Mouse (Mus musculus): Measurements from ENCODE around the gene Bmp7. TPM values are rescaled to one million over a fixed set of nuclear protein-coding genes. Genes with fewer than 3 reads are reported as not detected.

Gene Bmp7
- total RNA-seq (2021), result 10 to 100 TPM; 10.8 to 12.2 TPM

GRCm38 (mm10) chr2:172940003-172940798, at the start of gene Bmp7:
Gene Bmp7, minus strand, starts transcription at chr2:172940321.
- peak; percentile 43 to 51 for DNase-seq (ENCODE audit: low spot score in 2 of 2)
- intact Hi-C loops (cut with DNase I), result no loop called here

- intact Hi-C loops (cut with DNase I), result no loop called here
- DNase-seq (ENCODE audit: low spot score in 2 of 2), result peak in 1 of 2 experiments; percentile 35
Observed at GRCm38 (mm10) chr2:172982776-172983561, 42.8 kb upstream of the Bmp7 start.

- no peak for DNase-seq (ENCODE audit: low spot score in 2 of 2)
- intact Hi-C loops (cut with DNase I), result no loop called here
Observed at GRCm38 (mm10) chr2:172979666-172980345, 39.7 kb upstream of the Bmp7 start.

- intact Hi-C loops (cut with DNase I), result no loop called here
- DNase-seq (ENCODE audit: low spot score in 2 of 2), result no peak
Observed at GRCm38 (mm10) chr2:172978131-172978633, 38.1 kb upstream of the Bmp7 start.

GRCm38 (mm10) chr2:172977409-172978130, 37.4 kb upstream of the Bmp7 start, which contains the start of gene Spo11:
Gene Spo11, plus strand, starts transcription at chr2:172977700.
- intact Hi-C loops (cut with DNase I), result no loop called here
- no peak for DNase-seq (ENCODE audit: low spot score in 2 of 2)

- DNase-seq (ENCODE audit: low spot score in 2 of 2), result no peak
- intact Hi-C loops (cut with DNase I), result no loop called here
Observed at GRCm38 (mm10) chr2:172976661-172977238, 36.6 kb upstream of the Bmp7 start.

- intact Hi-C loops (cut with DNase I), result no loop called here
- DNase-seq (ENCODE audit: low spot score in 2 of 2), result no peak
Observed at GRCm38 (mm10) chr2:172975159-172975558, 35.0 kb upstream of the Bmp7 start.

- DNase-seq (ENCODE audit: low spot score in 2 of 2), result no peak
- intact Hi-C loops (cut with DNase I), result no loop called here
Observed at GRCm38 (mm10) chr2:172974701-172975100, 34.6 kb upstream of the Bmp7 start.

- intact Hi-C loops (cut with DNase I), result no loop called here
Observed at GRCm38 (mm10) chr2:172973806-172974565, 33.9 kb upstream of the Bmp7 start.

GRCm38 (mm10) chr2:172971865-172972264, 31.7 kb upstream of the Bmp7 start:
- no peak for DNase-seq (ENCODE audit: low spot score in 2 of 2)
- intact Hi-C loops (cut with DNase I), result no loop called here

More at GRCm38 (mm10) chr2:172973806-172974565, 33.9 kb upstream of the Bmp7 start:
- no peak for DNase-seq (ENCODE audit: low spot score in 2 of 2)

- intact Hi-C loops (cut with DNase I), result no loop called here
- no peak for DNase-seq (ENCODE audit: low spot score in 2 of 2)
Observed at GRCm38 (mm10) chr2:172966480-172966879, 26.4 kb upstream of the Bmp7 start.

GRCm38 (mm10) chr2:172965249-172965648, 25.1 kb upstream of the Bmp7 start:
- intact Hi-C loops (cut with DNase I), result no loop called here

GRCm38 (mm10) chr2:172961211-172961610, 21.1 kb upstream of the Bmp7 start:
- intact Hi-C loops (cut with DNase I), result no loop called here
- no peak for DNase-seq (ENCODE audit: low spot score in 2 of 2)

More at GRCm38 (mm10) chr2:172965249-172965648, 25.1 kb upstream of the Bmp7 start:
- DNase-seq (ENCODE audit: low spot score in 2 of 2), result no peak

GRCm38 (mm10) chr2:172960350-172960749, 20.2 kb upstream of the Bmp7 start:
- DNase-seq (ENCODE audit: low spot score in 2 of 2), result no peak
- intact Hi-C loops (cut with DNase I), result no loop called here

GRCm38 (mm10) chr2:172959006-172959768, 19.1 kb upstream of the Bmp7 start:
- peak in 1 of 2 experiments; percentile 22 for DNase-seq (ENCODE audit: low spot score in 2 of 2)
- intact Hi-C loops (cut with DNase I), result no loop called here

- intact Hi-C loops (cut with DNase I), result no loop called here
- DNase-seq (ENCODE audit: low spot score in 2 of 2), result peak in 1 of 2 experiments; percentile 8
Observed at GRCm38 (mm10) chr2:172958579-172958978, 18.5 kb upstream of the Bmp7 start.

GRCm38 (mm10) chr2:172951976-172952375, 11.9 kb upstream of the Bmp7 start:
- intact Hi-C loops (cut with DNase I), result no loop called here
- no peak for DNase-seq (ENCODE audit: low spot score in 2 of 2)

Data from left cerebral cortex, postnatal 25 days (tissue).